Mouse (Mus musculus): ENCODE data around the gene Ndp. TPM values are rescaled to one million over a fixed set of nuclear protein-coding genes. Genes with fewer than 3 reads are reported as not detected.
A peak's percentile ranks its signal among the peaks of the same experiment; 100 is the strongest.

The Ndp gene
- polyA plus RNA-seq (2015; fragmentation: Nextera tagmentation; extraction: Ambion mirVana), result 6.5 and 7.4 TPM in 2 replicates

DNA sequence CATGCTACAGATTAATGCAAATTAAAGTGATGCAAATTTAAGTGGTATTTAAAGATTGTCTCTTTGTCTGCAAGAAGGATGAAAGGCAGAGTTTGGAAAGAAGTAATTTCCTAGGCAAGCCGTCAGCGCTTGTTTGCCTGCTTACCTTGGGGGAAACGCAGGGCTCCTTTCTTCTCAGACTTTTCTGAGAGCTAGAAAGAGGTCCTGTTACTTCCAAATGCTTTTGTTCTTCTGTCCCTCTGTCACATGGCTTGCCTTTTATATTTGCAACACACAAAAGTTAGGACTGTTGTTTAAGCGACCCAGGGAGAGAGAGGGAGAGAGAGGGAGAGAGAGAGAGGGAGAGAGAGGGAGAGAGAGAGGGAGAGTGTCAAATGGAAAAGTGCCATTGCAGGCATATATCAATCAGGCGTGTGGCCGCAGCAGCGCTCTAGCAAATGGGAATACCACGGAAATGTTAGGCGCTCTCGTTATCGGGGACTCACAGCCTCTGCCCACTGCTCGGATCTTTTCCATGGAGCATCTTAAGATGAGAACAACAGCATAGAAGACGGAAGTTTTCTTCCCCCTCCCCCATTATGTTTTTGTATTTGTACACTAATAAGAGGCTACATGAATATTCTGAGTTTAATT is at the start of gene Ndp:
Gene Ndp, minus strand, starts transcription at position 534 of the 633 bp plus-strand sequence.
- H3K9ac ChIP-seq, result peak within 1 kb of the TSS; percentile 17; the same call in 1 of the 2 replicates
- no peaks in the 10 kb centered on the region for H3K4me1 ChIP-seq
- ATAC-seq (replicated peaks), result peak; percentile 72
- H3K36me3 ChIP-seq (replicated peaks), result no peaks in the 10 kb centered on the region
- peak within 1 kb of the TSS; percentile 60 for H3K27ac ChIP-seq
- peak within 1 kb of the TSS; percentile 30 for H3K4me3 ChIP-seq
- H3K9me3 ChIP-seq, result no peaks in the 10 kb centered on the region
- 24% methylated on average over 13 of the region's 13 CpGs for WGBS
- H3K27me3 ChIP-seq (replicated peaks), result no peaks in the 10 kb centered on the region
- peak within 1 kb of the TSS; percentile 48 for H3K4me2 ChIP-seq

DNA sequence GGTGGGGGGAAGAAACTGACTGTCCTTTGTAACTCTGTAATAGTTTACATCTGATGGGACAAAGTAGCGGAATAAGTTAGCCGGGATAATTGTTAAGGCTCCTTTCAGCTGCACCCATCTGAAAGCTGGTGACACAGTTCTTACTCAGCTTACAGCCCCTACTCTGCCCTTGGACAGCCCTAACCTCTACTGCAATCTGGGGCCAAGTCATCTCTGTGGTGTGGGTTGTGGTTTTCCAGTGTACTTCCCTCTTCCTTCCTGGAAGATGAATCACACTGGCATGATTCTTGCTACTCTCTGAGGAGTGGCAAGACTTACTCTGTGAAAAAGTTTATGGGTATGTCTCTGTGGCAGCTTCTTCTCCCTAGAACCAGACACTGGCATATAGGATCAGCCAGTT is 43.2 kb upstream of the Ndp start:
- ATAC-seq (replicated peaks), result no peak
- no peak overlapping the region for H3K4me3 ChIP-seq
- H3K4me2 ChIP-seq, result no peak overlapping the region
- H3K27me3 ChIP-seq (replicated peaks), result no peaks in the 10 kb centered on the region
- H3K9ac ChIP-seq, result no peak overlapping the region
- no peaks in the 10 kb centered on the region for H3K4me1 ChIP-seq
- 84% methylated on average over 2 of the region's 2 CpGs for WGBS
- H3K27ac ChIP-seq, result no peak overlapping the region
- H3K36me3 ChIP-seq (replicated peaks), result no peaks in the 10 kb centered on the region
- H3K9me3 ChIP-seq, result no peaks in the 10 kb centered on the region

DNA sequence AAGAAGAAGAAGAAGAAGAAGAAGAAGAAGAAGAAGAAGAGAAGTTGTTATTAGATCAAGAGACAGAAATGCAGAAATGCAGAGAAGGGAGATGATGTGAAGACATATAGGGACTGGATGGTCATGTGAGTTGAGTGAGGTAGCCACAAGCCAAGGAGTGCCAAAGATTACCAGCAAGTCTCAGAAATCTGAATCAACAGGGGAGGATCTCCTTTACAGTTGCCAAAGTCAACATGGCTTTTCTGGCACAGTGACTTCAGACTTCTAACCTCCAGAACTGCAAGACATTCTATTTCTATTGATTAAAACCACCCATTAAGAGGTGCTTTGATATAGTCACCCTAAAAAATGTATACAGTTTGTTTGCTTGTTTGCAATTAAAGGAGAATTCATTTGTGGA is 6.4 kb upstream of the Ndp start:
- Histone ChIP-seq H3K4me3 (no peak overlapping the region), H3K4me1 (no peaks in the 10 kb centered on the region), H3K9me3 (no peaks in the 10 kb centered on the region), H3K27me3 (replicated peaks) (no peaks in the 10 kb centered on the region), H3K36me3 (replicated peaks) (no peaks in the 10 kb centered on the region), H3K27ac (no peak overlapping the region), H3K4me2 (no peak overlapping the region), H3K9ac (no peak overlapping the region)
- no peak for ATAC-seq (replicated peaks)

DNA sequence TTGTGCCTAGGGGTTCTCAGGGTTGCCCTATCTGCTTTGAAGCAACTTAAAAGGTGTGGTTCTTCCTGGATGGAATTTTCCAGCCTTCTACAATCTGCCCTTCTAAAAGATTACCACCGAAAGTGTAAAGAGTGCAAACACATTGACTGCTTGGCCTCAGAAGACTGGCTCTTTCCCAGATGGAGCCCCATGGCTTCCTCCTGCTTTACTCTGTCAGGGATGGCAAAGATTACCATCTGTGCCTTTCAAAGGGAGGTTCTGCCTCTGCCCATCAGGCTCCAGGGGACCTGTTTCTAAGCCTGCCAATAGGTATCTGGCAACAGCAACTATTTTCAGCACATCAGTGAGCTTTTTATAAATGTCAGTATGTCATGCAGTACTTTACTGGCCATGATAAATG is 1.5 kb upstream of the Ndp start:
- Histone ChIP-seq H3K4me2 (no peak overlapping the region), H3K9ac (no peak overlapping the region), H3K27me3 (replicated peaks) (no peaks in the 10 kb centered on the region), H3K27ac (no peak overlapping the region), H3K9me3 (no peaks in the 10 kb centered on the region), H3K4me1 (no peaks in the 10 kb centered on the region), H3K4me3 (no peak overlapping the region), H3K36me3 (replicated peaks) (no peaks in the 10 kb centered on the region)
- WGBS, result 75% methylated on average over 1 of the region's 1 CpGs
- no peak for ATAC-seq (replicated peaks)

DNA sequence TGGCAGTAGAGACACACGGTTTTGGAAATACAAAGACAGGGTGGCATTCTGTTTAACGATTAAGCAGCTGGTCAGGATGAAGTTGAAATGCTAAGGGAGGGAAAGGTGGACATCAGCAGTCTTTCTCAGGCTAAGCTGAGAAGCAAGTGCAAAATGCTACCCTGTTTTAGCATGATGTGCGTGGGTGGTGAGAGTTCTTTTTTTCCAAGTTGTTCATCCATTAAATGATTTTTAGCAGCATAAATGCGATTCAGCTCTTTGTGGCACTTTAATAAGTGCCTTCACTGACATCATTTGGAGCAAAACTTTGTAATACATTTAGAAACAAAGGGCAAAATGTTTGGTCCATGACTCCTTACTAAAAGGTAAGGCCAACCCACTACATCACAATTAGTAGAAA is 337 bp upstream of the Ndp start:
- peak; percentile 16; the same call in 1 of the 2 replicates for ATAC-seq (replicated peaks)
- WGBS, result 28% methylated on average over 4 of the region's 4 CpGs
- Histone ChIP-seq H3K4me2 (peak overlapping the region; percentile 48), H3K36me3 (replicated peaks) (no peaks in the 10 kb centered on the region), H3K27me3 (replicated peaks) (no peaks in the 10 kb centered on the region), H3K27ac (peak overlapping the region; percentile 60; the same call in 1 of the 2 replicates), H3K9ac (peak overlapping the region; percentile 17; the same call in 1 of the 2 replicates), H3K4me1 (no peaks in the 10 kb centered on the region), H3K4me3 (peak overlapping the region; percentile 30), H3K9me3 (no peaks in the 10 kb centered on the region)

DNA sequence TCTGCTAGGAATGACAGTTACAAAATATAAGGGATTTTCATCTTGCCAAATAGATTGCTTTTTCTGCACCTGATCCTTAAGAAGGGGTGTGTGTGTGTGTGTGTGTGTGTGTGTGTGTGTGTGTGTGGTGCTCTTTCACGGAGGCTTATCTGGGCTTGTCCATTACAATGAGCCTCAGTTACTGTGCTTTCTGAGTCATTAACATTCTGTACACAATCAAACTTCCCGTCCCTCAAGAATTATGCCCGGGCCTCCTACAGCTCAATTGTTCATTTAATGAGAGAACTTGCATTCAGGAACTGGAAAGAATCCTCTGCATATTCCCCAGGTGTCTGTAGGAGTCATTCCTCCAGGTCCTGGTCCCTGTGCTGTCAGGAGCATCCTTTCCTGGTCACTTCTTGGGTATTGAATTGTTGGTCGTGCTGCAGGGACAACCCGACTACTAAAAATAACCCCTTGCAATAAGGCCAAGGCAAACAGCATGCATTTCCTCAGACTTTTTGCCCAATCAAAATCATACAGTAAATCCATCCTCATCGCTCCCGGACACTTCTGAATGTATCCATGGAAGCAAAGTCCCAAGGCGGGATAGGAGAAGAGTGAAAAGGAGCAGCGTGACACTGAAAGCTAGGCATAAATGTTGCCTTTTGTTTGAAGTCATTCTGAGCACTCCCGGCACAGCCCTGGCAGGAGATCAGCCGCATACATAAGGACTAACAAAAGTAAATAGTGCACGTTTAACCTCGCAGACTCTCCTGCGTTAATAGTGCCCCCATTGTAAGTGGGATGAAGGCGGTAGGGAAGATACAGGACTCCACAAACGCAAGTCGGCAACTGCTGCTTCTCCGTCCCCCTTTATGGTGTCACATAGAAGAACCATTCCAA is 1.1 kb downstream of the Ndp start:
- Histone ChIP-seq H3K27ac (peak overlapping the region; percentile 60), H3K9ac (no peak overlapping the region), H3K27me3 (replicated peaks) (no peaks in the 10 kb centered on the region), H3K4me3 (peak overlapping the region; percentile 30), H3K36me3 (replicated peaks) (no peaks in the 10 kb centered on the region), H3K4me2 (peak overlapping the region; percentile 48), H3K9me3 (no peaks in the 10 kb centered on the region), H3K4me1 (no peaks in the 10 kb centered on the region)
- WGBS, result 22% methylated on average over 18 of the region's 18 CpGs
- ATAC-seq (replicated peaks), result peak; percentile 81

DNA sequence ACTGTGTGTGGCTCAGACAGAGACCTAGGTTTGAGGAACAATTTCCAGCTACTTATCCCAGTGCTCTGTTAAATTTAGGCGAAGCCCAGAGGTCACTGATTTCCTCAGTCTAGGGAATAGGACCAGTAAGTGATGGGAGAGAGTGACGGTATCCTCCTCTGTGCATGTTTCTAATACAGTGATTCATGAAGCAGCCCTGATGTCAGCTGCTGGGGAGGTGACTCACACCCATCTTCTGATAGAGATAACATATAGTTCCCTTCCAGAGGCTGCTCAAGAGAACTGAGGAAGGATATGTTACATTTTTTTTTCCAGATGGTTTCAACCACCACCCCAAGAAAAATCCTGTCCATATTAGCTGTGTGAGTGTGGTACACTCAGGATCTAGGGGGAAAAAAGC is 2.9 kb downstream of the Ndp start:
- WGBS, result 71% methylated on average over 2 of the region's 2 CpGs
- Histone ChIP-seq H3K36me3 (replicated peaks) (no peaks in the 10 kb centered on the region), H3K9ac (no peak overlapping the region), H3K4me2 (no peak overlapping the region), H3K4me3 (no peak overlapping the region), H3K4me1 (no peaks in the 10 kb centered on the region), H3K27me3 (replicated peaks) (no peaks in the 10 kb centered on the region), H3K27ac (no peak overlapping the region), H3K9me3 (no peaks in the 10 kb centered on the region)
- ATAC-seq (replicated peaks), result no peak

DNA sequence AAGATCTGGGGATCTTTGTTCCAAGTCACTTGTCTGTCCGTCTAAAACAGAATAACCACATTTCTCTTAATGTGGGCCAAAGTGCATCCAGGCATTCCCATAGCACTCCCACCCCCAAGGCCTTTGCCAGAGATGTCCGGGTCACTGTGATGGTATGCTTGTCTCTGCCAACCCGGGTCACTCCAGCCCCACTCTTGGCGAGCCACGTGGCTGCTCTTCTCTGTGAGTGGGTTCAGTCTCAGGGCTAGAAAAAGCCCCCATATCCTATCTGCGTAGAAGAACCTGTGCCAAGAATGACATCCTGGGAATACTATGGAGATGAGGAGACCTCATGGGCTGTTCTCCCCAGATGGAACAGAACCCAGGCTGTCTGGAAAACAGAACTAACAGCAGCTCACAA is 4.0 kb downstream of the Ndp start:
- WGBS, result 70% methylated on average over 6 of the region's 6 CpGs

DNA sequence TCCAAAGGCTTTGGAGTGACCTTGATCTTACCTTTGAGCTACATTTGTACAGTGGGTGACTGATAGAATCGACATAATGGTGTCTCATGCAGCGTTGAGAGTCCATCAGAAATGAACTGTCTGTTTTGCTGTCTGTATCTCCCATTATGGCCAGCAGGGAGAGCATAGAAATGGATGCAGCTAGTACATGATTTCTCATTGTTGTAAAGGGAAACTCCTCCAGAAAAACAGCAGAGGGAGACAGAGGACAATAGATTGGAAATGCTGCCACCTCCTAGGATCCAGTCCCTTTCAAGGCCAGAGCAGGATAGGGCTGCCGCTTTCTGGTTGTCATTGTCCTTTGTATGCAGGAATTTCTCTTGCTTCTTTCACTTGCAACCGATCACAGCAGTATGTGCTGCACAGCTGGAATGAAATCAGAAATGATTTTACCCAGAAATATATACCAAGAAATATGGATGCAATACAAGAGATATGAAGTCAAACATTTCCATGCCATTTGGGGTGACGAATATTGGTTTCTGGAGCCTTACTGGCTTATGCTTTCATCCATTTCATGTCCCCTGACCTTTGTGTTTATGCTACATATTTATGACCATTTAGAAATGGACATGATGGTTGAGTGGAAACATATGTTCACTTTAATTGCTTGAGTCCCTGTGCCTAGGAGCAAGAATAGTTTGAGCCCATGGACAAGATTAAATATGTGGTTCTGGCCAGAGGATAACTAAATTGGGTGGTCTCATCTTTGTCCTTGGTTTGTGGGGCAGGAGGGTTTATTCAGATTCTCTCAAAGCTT is 17.0 kb downstream of the Ndp start:
- Histone ChIP-seq H3K9ac (no peak overlapping the region), H3K4me1 (no peaks in the 10 kb centered on the region), H3K27ac (0 out of 2 replicates have a peak overlapping the region, but pooled peaks have one; percentile 38), H3K27me3 (replicated peaks) (no peaks in the 10 kb centered on the region), H3K9me3 (no peaks in the 10 kb centered on the region), H3K4me3 (no peak overlapping the region), H3K36me3 (replicated peaks) (no peaks in the 10 kb centered on the region), H3K4me2 (no peak overlapping the region)
- WGBS, result 34% methylated on average over 5 of the region's 5 CpGs
- ATAC-seq (replicated peaks), result peak; percentile 98

More for the DNA sequence above, 4.0 kb downstream of the Ndp start:
- Histone ChIP-seq H3K36me3 (replicated peaks) (no peaks in the 10 kb centered on the region), H3K4me2 (no peak overlapping the region), H3K9me3 (no peaks in the 10 kb centered on the region), H3K9ac (no peak overlapping the region), H3K27ac (no peak overlapping the region), H3K4me3 (no peak overlapping the region), H3K27me3 (replicated peaks) (no peaks in the 10 kb centered on the region), H3K4me1 (no peaks in the 10 kb centered on the region)
- no peak for ATAC-seq (replicated peaks)

DNA sequence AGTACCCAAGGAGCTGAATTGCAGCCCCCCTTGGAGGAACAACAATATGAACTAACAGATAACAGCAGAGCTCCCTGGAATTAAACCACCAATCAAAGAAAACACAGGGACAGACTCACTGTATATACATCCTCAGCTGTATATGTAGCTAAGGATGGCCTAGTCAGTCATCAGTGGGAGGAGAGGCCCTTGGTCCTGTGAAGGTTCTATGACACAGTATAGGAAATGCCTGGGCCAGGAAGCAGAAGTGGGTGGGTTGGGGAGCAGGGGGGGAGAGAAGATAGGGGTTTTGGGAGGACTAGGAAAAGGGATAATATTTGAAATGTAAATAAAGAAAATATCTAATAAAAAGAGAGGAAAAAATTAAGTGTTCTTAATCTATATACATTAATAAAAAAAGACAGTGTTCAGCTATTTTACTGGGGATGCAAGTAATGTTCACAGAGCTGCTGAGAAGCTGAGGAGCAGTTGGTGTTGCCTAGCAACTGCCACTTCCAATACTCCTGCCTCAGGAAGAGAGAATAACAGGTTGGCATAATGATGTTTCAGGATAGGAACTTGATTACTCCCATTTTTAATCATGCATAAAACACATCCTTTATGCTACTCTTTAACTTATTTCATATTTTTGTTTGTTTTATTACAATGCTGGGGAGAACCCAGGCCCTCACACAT is 43.8 kb downstream of the Ndp start:
- Histone ChIP-seq H3K4me1 (no peaks in the 10 kb centered on the region), H3K9me3 (no peaks in the 10 kb centered on the region), H3K36me3 (replicated peaks) (no peaks in the 10 kb centered on the region), H3K9ac (no peak overlapping the region), H3K27me3 (replicated peaks) (no peaks in the 10 kb centered on the region), H3K4me2 (no peak overlapping the region), H3K27ac (0 out of 2 replicates have a peak overlapping the region, but pooled peaks have one; percentile 20), H3K4me3 (no peak overlapping the region)
- ATAC-seq (replicated peaks), result peak; percentile 92

DNA sequence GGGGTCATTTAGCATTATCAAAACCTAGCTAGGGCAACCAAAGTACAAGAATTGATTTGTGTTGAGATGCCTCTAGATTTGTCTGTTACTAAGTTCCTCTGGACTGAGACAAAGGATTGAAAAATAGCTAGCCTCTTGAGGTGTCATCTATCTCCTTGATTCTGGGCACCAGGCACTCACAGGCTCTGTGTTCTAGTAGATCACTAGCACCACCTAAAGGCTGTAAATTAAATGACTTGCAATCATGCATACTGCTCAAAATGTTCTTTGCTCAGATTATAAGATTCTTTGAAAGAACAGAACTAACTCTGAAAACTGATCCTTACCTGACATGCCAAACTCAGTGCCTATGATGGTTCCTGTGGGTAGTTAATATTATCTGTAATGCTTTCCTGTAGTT is 51.3 kb downstream of the Ndp start:
- H3K27me3 ChIP-seq (replicated peaks), result no peaks in the 10 kb centered on the region
- H3K9me3 ChIP-seq, result no peaks in the 10 kb centered on the region
- no peaks in the 10 kb centered on the region for H3K36me3 ChIP-seq (replicated peaks)
- H3K27ac ChIP-seq, result no peak overlapping the region
- no peaks in the 10 kb centered on the region for H3K4me1 ChIP-seq
- no peak overlapping the region for H3K4me2 ChIP-seq
- no peak overlapping the region for H3K9ac ChIP-seq
- no peak overlapping the region for H3K4me3 ChIP-seq
- ATAC-seq (replicated peaks), result no peak

DNA sequence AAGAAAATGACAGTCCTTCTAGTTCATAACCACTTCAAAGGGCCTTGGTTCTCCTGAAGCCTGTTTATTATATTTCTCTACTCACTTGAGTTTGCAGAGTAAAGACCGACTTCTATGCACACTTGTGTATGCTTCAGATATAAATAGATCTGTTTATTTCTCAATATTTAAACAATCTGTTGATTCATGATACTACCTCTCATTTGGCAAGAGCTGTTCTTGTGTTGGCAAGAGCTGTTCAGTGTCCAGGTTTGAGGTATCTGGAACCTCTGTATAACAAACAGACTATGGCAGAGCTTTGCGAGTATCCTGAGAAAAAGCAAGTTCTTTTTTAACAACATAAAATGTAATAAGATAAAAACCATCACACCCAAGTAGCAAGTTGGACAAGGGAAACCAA is 65.5 kb downstream of the Ndp start:
- WGBS, result 92% methylated on average over 2 of the region's 2 CpGs

More for the DNA sequence above, 65.5 kb downstream of the Ndp start:
- Histone ChIP-seq H3K4me1 (no peaks in the 10 kb centered on the region), H3K4me2 (no peak overlapping the region), H3K4me3 (no peak overlapping the region), H3K27me3 (replicated peaks) (no peaks in the 10 kb centered on the region), H3K9ac (no peak overlapping the region), H3K9me3 (no peaks in the 10 kb centered on the region), H3K27ac (no peak overlapping the region), H3K36me3 (replicated peaks) (no peaks in the 10 kb centered on the region)
- ATAC-seq (replicated peaks), result no peak
